Mouse (Mus musculus) hindbrain, embryonic 16.5 days (tissue): ENCODE results near the gene Qrfp. TPM values are rescaled to one million over a fixed set of nuclear protein-coding genes. Genes with fewer than 3 reads are reported as not detected.

Experiments
- ATAC-seq: fragments of 200-750 bp; cut with Nextera tagmentation; 2 replicates; pipeline ENCODE4 v1.8.0; 2017; ENCODE audit warnings: moderate TSS enrichment, moderate library complexity
- H3K27ac ChIP-seq: fragments of 300-500 bp; sonication (generic); 2 replicates; pipeline ENCODE4 v1.5.1; 2014; ENCODE audit warnings: low read depth, mild to moderate bottlenecking, control low read depth, low read length, moderate library complexity
- H3K27me3 ChIP-seq: fragments of 300-500 bp; sonication (generic); replicated peaks from 2 replicates; pipeline ENCODE4 v1.6.1; 2014; ENCODE audit warnings: low read length; ENCODE audit not compliant: control insufficient read depth, insufficient read depth
- H3K36me3 ChIP-seq: fragments of 300-500 bp; sonication (generic); 2 replicates; pipeline ENCODE4 v1.6.1; 2014; ENCODE audit warnings: mild to moderate bottlenecking, low read length, moderate library complexity, mixed read lengths; ENCODE audit not compliant: control insufficient read depth, insufficient read depth
- H3K4me1 ChIP-seq: fragments of 300-500 bp; sonication (generic); 2 replicates; pipeline ENCODE4 v1.6.1; 2014; ENCODE audit warnings: low read depth, low read length; ENCODE audit not compliant: control insufficient read depth, insufficient read depth
- H3K4me2 ChIP-seq: fragments of 300-500 bp; sonication (generic); 2 replicates; pipeline ENCODE4 v1.6.1; 2014; ENCODE audit warnings: mild to moderate bottlenecking, low read length, control low read depth, moderate library complexity
- H3K4me3 ChIP-seq: fragments of 300-500 bp; sonication (generic); 2 replicates; pipeline ENCODE4 v1.5.1; 2014; ENCODE audit warnings: mild to moderate bottlenecking, low read length, control low read depth, moderate library complexity
- H3K9ac ChIP-seq: fragments of 300-500 bp; sonication (generic); 2 replicates; pipeline ENCODE4 v1.6.1; 2014; ENCODE audit warnings: low read depth, mild to moderate bottlenecking, control low read depth, low read length, moderate library complexity
- H3K9me3 ChIP-seq: fragments of 300-500 bp; sonication (generic); 2 replicates; pipeline ENCODE4 v1.6.1; 2014; ENCODE audit warnings: mild to moderate bottlenecking, low read length, moderate library complexity; ENCODE audit not compliant: control insufficient read depth
- WGBS: fragments of 180-500 bp; shearing (Covaris S2); extraction: QIAGEN DNeasy Blood & Tissue Kit; methylation state at CpG from one replicate; pipeline ENCODE4 v1.1.7; 2014; 5-methylcytosine and 5-hydroxymethylcytosine counted together
- polyA plus RNA-seq: library from polyadenylated mRNA; unstranded; fragments of >200 nt; fragmentation: Nextera tagmentation; extraction: Ambion mirVana; gene quantifications from 2 replicates; pipeline ENCODE4 v1.2.1, GENCODE M21; 2015

Gene Qrfp
- polyA plus RNA-seq, 1 experiment from 2014 or later, result not detected

DNA sequence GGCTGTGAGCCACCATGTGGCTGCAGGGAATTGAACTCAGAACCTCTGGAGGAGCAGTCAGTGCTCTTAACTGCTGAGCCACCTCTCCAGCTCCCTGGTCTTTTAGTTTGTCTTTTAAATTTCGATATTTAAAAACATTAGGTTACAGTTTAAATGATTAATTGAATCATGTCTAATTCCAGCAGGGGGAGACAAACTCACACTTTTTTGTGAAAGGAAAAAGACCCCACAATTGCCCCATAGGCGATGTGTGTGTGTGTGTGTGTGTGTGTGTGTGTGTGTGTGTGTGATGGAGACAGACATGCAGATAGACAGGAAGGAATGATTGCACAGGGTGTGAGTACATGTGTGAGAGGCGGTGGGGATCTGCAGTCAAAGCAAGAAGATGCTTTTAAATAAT lies 22.2 kb downstream of the Qrfp start:
- H3K9me3 ChIP-seq, result no peaks in the 10 kb centered on the region
- H3K9ac ChIP-seq, result no peak overlapping the region
- ATAC-seq, result no peak
- H3K4me3 ChIP-seq, result no peak overlapping the region
- no peak overlapping the region for H3K4me2 ChIP-seq
- peaks cover 2% of the 10 kb centered on the region; the same call in 1 of the 2 replicates for H3K4me1 ChIP-seq
- H3K27ac ChIP-seq, result no peak overlapping the region
- WGBS, result 65% methylated on average over 3 of the region's 3 CpGs
- no peaks in the 10 kb centered on the region for H3K27me3 ChIP-seq
- H3K36me3 ChIP-seq, result peaks cover 10% of the 10 kb centered on the region

DNA sequence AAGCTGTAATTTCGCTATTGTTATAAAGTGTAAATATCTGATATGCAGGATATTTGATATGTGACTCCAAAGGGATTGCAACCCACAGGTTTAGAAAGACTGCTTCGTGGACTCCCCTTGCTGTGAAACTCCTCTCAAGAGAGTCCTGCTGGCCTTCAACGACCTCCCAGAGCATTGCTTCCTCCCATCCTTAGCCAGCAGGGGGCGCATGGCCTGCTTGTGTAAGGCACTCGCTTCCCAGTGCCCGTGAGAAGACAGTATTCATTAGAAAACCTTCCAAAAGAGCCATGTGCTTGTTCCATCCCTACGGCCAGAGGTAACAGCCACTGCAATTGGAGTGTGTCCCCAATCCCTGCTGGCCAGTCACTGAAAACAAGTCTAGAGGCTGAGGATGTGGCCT lies 23.4 kb downstream of the Qrfp start:
- Histone ChIP-seq H3K9ac (peak overlapping the region; percentile 12; the same call in 1 of the 2 replicates), H3K4me2 (no peak overlapping the region), H3K4me3 (no peak overlapping the region), H3K27ac (no peak overlapping the region), H3K36me3 (peaks cover 8% of the 10 kb centered on the region), H3K9me3 (no peaks in the 10 kb centered on the region), H3K4me1 (peaks cover 2% of the 10 kb centered on the region; the same call in 1 of the 2 replicates), H3K27me3 (no peaks in the 10 kb centered on the region)
- 0 out of 2 replicates have a peak, but pooled peaks have one; percentile 44 for ATAC-seq
- WGBS, result 13% methylated on average over 7 of the region's 7 CpGs

DNA sequence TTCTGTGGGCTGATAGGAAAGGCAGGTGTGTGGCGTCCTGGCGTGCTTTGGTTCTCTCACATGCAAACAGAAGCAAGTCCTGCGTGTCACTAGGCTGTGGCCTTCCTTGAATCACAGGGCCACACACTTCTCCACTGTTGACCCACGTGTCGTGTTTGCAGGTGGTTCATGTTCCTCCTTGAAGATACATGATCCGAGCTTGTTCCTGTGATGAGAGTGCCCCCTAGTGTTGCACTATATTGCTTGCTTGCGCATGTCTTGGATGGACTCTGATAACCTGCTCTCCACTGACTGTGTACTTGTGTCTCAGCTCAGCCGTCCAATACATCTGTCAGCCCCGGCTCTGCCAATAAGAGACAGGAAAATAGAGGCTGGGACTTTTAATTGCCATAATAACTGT lies 25.3 kb downstream of the Qrfp start:
- Histone ChIP-seq H3K9me3 (no peaks in the 10 kb centered on the region), H3K27me3 (no peaks in the 10 kb centered on the region), H3K27ac (no peak overlapping the region), H3K4me2 (no peak overlapping the region), H3K4me1 (peaks cover 2% of the 10 kb centered on the region; the same call in 1 of the 2 replicates), H3K9ac (no peak overlapping the region), H3K4me3 (no peak overlapping the region), H3K36me3 (peaks cover 10% of the 10 kb centered on the region)
- WGBS, result 38% methylated on average over 9 of the region's 9 CpGs
- ATAC-seq, result peak; percentile 64

DNA sequence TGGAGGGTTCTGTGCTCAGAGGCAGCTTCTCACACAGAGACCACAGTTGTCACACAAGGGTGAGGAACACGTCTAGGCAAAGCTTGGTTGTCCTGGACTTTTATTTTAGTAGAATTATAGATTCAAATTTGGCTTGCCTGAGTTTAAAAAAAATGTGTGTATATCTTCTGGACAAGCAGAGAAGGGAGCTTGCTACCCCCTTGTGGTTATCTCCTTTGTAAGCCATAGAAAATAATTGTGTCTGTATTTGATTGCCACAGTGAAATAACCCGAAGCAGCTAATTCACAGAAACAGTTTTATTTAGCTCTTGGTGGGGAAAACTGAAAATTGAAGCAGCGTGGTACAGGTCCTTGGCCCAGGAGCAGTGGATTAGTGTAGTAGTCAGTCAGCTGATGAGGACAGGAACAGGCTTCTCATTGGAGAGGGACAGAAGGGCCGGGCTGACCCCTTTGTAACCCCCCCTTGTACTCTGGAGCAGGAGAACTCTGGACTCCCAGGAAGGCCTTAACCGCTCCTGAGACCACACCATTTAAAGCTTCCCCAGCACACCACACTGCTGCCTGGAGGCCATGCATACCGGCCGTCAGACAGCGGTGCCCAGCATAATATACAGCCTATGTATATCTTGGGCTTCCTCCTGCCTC lies 27.3 kb downstream of the Qrfp start:
- H3K27me3 ChIP-seq, result no peaks in the 10 kb centered on the region
- no peak overlapping the region for H3K4me3 ChIP-seq
- no peak overlapping the region for H3K9ac ChIP-seq
- H3K4me2 ChIP-seq, result no peak overlapping the region
- no peak for ATAC-seq
- peaks cover 2% of the 10 kb centered on the region; the same call in 1 of the 2 replicates for H3K4me1 ChIP-seq
- H3K36me3 ChIP-seq, result peaks cover 12% of the 10 kb centered on the region
- no peak overlapping the region for H3K27ac ChIP-seq
- H3K9me3 ChIP-seq, result no peaks in the 10 kb centered on the region
- WGBS, result 76% methylated on average over 8 of the region's 8 CpGs

DNA sequence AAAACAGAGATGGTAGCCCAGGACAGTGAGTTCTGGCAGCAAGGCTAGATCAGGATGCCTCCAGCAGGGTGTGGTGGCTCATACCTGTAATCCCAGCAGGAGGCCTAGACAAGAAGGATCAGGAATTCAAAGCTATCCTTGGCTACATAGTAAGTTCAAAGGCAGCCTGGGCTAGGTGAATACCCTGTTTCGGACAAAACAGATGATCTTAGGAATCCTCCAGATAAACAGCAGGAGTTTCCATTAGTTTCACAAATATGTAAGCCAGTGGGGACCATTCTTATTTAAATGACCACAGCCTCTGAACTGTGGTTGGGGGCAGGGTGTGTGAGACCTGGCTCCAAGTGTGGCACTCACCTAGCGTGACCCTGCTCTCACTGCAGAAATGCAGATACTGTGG lies 31.1 kb downstream of the Qrfp start:
- Histone ChIP-seq H3K27ac (no peak overlapping the region), H3K9me3 (no peaks in the 10 kb centered on the region), H3K4me3 (no peak overlapping the region), H3K27me3 (no peaks in the 10 kb centered on the region), H3K4me2 (no peak overlapping the region), H3K36me3 (peaks cover 10% of the 10 kb centered on the region), H3K9ac (no peak overlapping the region), H3K4me1 (no peaks in the 10 kb centered on the region)
- WGBS, result 90% methylated on average over 2 of the region's 2 CpGs
- no peak for ATAC-seq

DNA sequence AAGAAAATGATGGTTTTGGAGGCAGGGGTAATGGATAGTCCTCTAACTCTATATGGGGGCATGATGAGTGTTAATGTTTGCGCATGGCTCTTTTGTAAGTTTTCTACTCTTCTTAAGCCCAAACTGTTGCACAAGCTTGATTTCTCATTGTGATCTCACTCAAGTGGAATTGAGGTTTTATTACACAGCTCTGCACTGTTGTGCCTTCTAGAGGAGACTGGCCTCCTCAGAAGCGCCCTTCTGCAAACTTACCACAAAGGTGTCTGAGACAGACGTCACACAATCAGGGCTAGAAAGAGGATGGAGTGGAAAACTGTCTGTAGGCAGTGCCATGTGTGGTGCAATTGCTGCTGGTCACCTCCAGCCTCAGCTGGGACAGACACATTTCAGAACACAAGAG lies 33.9 kb downstream of the Qrfp start:
- no peak overlapping the region for H3K9ac ChIP-seq
- H3K27me3 ChIP-seq, result no peaks in the 10 kb centered on the region
- no peak overlapping the region for H3K4me2 ChIP-seq
- no peak overlapping the region for H3K27ac ChIP-seq
- H3K4me3 ChIP-seq, result no peak overlapping the region
- WGBS, result 97% methylated on average over 3 of the region's 3 CpGs
- H3K36me3 ChIP-seq, result peaks cover 10% of the 10 kb centered on the region
- H3K4me1 ChIP-seq, result no peaks in the 10 kb centered on the region
- H3K9me3 ChIP-seq, result no peaks in the 10 kb centered on the region
- no peak for ATAC-seq

DNA sequence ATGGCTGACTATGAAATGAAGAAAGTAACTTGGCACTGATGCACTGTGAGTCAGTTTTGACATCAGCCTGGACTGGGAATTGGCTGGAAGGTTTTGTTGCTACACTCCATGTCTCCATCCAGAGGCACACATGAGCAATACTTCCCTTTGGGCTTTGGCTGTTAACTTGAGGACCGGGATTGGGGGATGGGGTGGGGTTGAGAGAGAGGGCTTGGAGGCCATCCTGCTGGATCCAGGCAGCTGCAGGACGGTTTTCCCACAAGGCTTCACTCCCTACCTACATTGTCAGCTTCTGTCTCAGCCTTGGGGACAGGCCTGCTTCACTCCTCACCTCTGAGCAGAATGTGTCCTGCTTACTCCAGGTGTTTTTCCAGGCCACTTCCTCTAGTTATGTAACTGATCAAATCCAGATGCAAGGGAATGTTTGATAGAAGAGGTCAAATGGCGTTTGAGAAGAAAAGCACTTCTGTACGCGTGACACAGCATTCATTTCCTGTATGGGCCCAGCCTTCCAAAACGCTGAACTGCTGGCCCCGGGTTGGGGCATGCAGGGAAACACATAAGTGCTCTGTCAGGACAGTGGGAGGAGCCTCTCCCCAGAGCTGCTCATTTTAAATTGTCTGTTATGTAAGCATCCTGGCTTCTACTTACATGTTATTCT lies 39.5 kb downstream of the Qrfp start:
- Histone ChIP-seq H3K36me3 (no peaks in the 10 kb centered on the region), H3K9me3 (no peaks in the 10 kb centered on the region), H3K4me1 (peaks cover 9% of the 10 kb centered on the region), H3K27ac (no peak overlapping the region), H3K4me3 (no peak overlapping the region), H3K9ac (no peak overlapping the region), H3K4me2 (no peak overlapping the region), H3K27me3 (no peaks in the 10 kb centered on the region)
- WGBS, result 51% methylated on average over 7 of the region's 7 CpGs
- ATAC-seq, result no peak

DNA sequence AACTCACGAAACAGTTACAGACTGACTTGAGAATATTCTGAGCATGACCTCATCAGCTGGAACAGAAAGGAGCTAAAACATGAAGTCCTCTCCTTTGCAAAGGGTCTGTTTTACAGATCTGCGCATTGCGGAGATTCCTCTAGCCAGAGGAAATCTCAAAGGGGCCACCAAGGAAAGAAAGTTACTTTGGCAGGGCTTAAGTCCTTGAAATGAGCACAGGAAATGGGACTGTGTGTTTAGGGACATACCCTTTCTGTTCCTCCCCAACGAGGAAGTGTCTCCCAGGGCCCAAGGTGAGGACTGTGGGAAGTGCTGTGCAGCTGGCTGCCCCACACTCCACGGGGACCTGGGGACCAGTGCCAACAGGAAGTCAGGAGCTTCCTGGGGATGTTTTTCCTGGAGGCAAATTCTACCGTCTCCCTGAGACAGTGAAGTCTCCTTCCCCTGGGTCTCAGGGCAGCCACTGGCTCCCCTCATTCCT lies 40.7 kb downstream of the Qrfp start:
- Histone ChIP-seq H3K4me3 (no peak overlapping the region), H3K4me2 (no peak overlapping the region), H3K27me3 (no peaks in the 10 kb centered on the region), H3K36me3 (no peaks in the 10 kb centered on the region), H3K27ac (no peak overlapping the region), H3K9ac (no peak overlapping the region), H3K4me1 (peaks cover 9% of the 10 kb centered on the region), H3K9me3 (no peaks in the 10 kb centered on the region)
- WGBS, result 43% methylated on average over 6 of the region's 6 CpGs
- ATAC-seq, result peak; percentile 45; the same call in 1 of the 2 replicates

DNA sequence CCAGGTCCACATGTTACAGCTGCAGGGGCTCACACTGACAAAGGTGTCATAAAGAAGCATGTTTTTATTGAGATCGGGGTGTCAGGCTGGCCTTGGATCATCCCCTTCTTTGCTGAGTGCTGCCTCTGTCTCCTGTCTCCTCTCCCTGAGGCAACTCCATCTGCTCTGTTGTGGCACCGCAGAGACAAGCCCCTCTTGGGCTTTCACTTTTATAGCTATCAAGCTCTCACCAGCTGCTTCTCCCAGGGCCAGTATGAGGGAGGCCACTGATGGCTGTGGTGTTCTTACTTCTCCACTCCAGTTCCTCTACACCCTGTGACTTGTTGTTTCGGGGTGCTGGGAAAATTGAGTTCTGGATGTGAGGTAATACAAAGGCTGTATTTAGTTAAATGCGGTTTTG lies 41.3 kb downstream of the Qrfp start:
- Histone ChIP-seq H3K9ac (no peak overlapping the region), H3K4me2 (peak overlapping the region; percentile 6; the same call in 1 of the 2 replicates), H3K4me3 (no peak overlapping the region), H3K9me3 (no peaks in the 10 kb centered on the region), H3K36me3 (no peaks in the 10 kb centered on the region), H3K4me1 (peaks cover 9% of the 10 kb centered on the region), H3K27me3 (no peaks in the 10 kb centered on the region), H3K27ac (no peak overlapping the region)
- no peak for ATAC-seq
- WGBS, result 43% methylated on average over 4 of the region's 4 CpGs
